In genomic region chrX:74413377-74413776, GRCm38 (mm10) we compare ENCODE assay signal across 8 mouse cellular contexts. TPM values are rescaled to one million over a fixed set of nuclear protein-coding genes. Genes with fewer than 3 reads are reported as not detected.
DNase-seq lines count a peak whose midpoint lies in the region; ATAC-seq and TF ChIP-seq lines count a peak whose summit lies in the region.

No protein-coding gene starts in this region.

- no peaks in the 10 kb centered on the region for H3K27me3 ChIP-seq in hindbrain, embryonic 13.5 days
- no peaks in the 10 kb centered on the region for H3K27me3 ChIP-seq in lung, postnatal 0 days (replicated peaks; ENCODE audit: insufficient read depth, low read length)

- H3K4me3 ChIP-seq in hindbrain, embryonic 13.5 days: no peak overlapping the region
- H3K4me3 ChIP-seq in lung, postnatal 0 days (ENCODE audit: low read depth, low read length): no peak overlapping the region

- peak; percentile 37; the same call in 1 of the 2 replicates for TF ChIP-seq EP300 in lung, postnatal 0 days (IDR thresholded peaks at IDR 0.05)

- H3K9me3 ChIP-seq in hindbrain, embryonic 13.5 days: no peaks in the 10 kb centered on the region
- H3K9me3 ChIP-seq in lung, postnatal 0 days (ENCODE audit: low read length): no peaks in the 10 kb centered on the region

- H3K27ac ChIP-seq in hindbrain, embryonic 13.5 days: no peak overlapping the region
- H3K27ac ChIP-seq in lung, postnatal 0 days (ENCODE audit: low read length): no peak overlapping the region

- H3K4me1 ChIP-seq in hindbrain, embryonic 13.5 days (replicated peaks): no peaks in the 10 kb centered on the region
- no peaks in the 10 kb centered on the region for H3K4me1 ChIP-seq in lung, postnatal 0 days (ENCODE audit: insufficient read depth, low read depth, low read length)

- DNase-seq in MN1 (ENCODE audit: low spot score): peak; percentile 81
- peak; percentile 72 for DNase-seq in cerebellum, adult 9-11 months
- DNase-seq in frontal cortex, postnatal 10 days (ENCODE audit: low spot score in 2 of 2): peak; percentile 40 to 60
- DNase-seq in layer of hippocampus, postnatal 10 days (ENCODE audit: low spot score in 2 of 2): peak; percentile 67 to 75
- DNase-seq in lung, postnatal 0 days (ENCODE audit: low spot score): peak; percentile 84
- peak; percentile 50 for DNase-seq in ovary, postnatal 36 days (ENCODE audit: low spot score)
- peak; percentile 76 for DNase-seq in thymus, postnatal 14 days

- no peak overlapping the region for H3K9ac ChIP-seq in hindbrain, embryonic 13.5 days
- H3K9ac ChIP-seq in lung, postnatal 0 days (replicated peaks; ENCODE audit: low read depth): no peak overlapping the region

- no peak overlapping the region for H3K4me2 ChIP-seq in hindbrain, embryonic 13.5 days
- H3K4me2 ChIP-seq in lung, postnatal 0 days (replicated peaks; ENCODE audit: low read depth, low read length): no peak overlapping the region

- peak; percentile 83 for ATAC-seq in hindbrain, embryonic 13.5 days (ENCODE audit: low FRiP score)
- ATAC-seq in lung, postnatal 0 days: peak; percentile 74

- no peaks in the 10 kb centered on the region; the same call in none of the 2 replicates for H3K36me3 ChIP-seq in hindbrain, embryonic 13.5 days
- no peaks in the 10 kb centered on the region for H3K36me3 ChIP-seq in lung, postnatal 0 days (ENCODE audit: insufficient read depth, low read length)

- TF ChIP-seq CTCF in lung, postnatal 0 days (IDR thresholded peaks at IDR 0.05): peak; percentile 96

RNA-seq across cellular contexts. Expression of gene G6pdx, which starts 15.6 kb away (rescaled TPM):
- 49.9 and 55.0 TPM in 2 replicates for polyA plus RNA-seq in hindbrain, embryonic 13.5 days (2015; fragmentation: Nextera tagmentation; extraction: Ambion mirVana)
- 10 to 100 TPM; 35.3 to 36.3 TPM for total RNA-seq in layer of hippocampus, postnatal 10 days (2021)
- 24.9 and 27.6 TPM in 2 replicates for polyA plus RNA-seq in lung, postnatal 0 days (2015; fragmentation: Nextera tagmentation; extraction: Ambion mirVana)

RNA-seq across cellular contexts. Expression of gene Ikbkg, which starts 20.3 kb away (rescaled TPM):
- polyA plus RNA-seq in hindbrain, embryonic 13.5 days (2015; fragmentation: Nextera tagmentation; extraction: Ambion mirVana): 15.4 and 18.8 TPM in 2 replicates
- 10 to 100 TPM; 45.4 to 51.6 TPM for total RNA-seq in layer of hippocampus, postnatal 10 days (2021)
- 15.1 and 16.6 TPM in 2 replicates for polyA plus RNA-seq in lung, postnatal 0 days (2015; fragmentation: Nextera tagmentation; extraction: Ambion mirVana)

RNA-seq across cellular contexts. Expression of gene Fam3a, which starts 20.3 kb away (rescaled TPM):
- polyA plus RNA-seq in hindbrain, embryonic 13.5 days (2015; fragmentation: Nextera tagmentation; extraction: Ambion mirVana): 36.3 and 36.5 TPM in 2 replicates
- 10 to 100 TPM; 17.0 to 23.0 TPM for total RNA-seq in layer of hippocampus, postnatal 10 days (2021)
- polyA plus RNA-seq in lung, postnatal 0 days (2015; fragmentation: Nextera tagmentation; extraction: Ambion mirVana): 36.9 and 42.9 TPM in 2 replicates

RNA-seq across cellular contexts. Expression of gene Slc10a3, which starts 40.2 kb away (rescaled TPM):
- polyA plus RNA-seq in hindbrain, embryonic 13.5 days (2015; fragmentation: Nextera tagmentation; extraction: Ambion mirVana): 8.2 and 8.5 TPM in 2 replicates
- total RNA-seq in layer of hippocampus, postnatal 10 days (2021): 1 to 10 TPM; 2.3 to 2.5 TPM
- polyA plus RNA-seq in lung, postnatal 0 days (2015; fragmentation: Nextera tagmentation; extraction: Ambion mirVana): 25.0 and 25.6 TPM in 2 replicates

RNA-seq across cellular contexts. Expression of gene Ubl4a, which starts 40.4 kb away (rescaled TPM):
- 61.6 and 64.0 TPM in 2 replicates for polyA plus RNA-seq in hindbrain, embryonic 13.5 days (2015; fragmentation: Nextera tagmentation; extraction: Ambion mirVana)
- total RNA-seq in layer of hippocampus, postnatal 10 days (2021): 10 to 100 TPM; 51.9 to 54.7 TPM
- 53.0 and 56.2 TPM in 2 replicates for polyA plus RNA-seq in lung, postnatal 0 days (2015; fragmentation: Nextera tagmentation; extraction: Ambion mirVana)
